Mouse (Mus musculus): ENCODE data around the gene Dscam.

Dscam gene

DNA sequence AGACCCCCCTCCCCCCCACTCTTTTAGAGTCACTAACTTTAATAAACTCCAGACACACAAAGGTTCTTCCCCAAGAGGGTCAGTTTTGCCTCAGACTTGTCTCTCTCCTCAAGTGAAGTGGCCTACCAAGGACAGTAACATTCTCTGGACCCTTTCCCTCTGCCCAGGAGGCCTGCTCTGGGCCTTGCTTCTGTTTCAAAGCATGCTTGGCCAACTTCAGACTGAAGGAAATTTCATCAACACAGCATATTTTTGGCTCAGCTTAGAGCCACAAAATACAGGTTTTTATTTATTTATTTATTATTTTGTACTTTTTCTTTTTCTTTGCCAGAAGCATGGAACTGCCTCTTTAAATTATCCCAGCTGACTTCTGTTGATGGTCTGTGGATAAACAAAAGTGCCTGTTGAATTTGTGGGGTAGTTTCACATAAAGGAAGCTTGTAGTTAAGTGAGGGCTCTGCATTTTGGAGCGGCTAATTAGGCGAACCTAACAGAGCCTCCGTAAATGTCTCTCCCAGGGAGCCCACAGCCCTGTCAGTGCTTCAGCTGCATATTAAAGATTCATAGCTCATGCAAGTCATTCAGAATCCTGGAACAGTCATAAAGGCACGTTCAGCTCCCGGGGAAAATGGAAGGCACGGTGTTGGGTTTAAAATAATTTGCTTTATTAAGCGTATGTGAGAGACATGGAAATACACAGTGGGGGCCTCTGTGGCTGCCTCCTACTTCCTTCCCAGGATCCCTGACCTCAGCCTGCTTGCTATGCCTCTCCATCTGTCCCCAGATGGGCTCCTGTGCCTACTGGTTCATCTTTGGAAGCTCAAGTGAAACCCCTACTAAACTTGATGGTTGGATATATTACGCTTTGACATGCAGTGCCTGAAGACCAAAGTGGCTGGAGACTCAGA is 606.9 kb downstream of the Dscam start:
- peak in 1 of 2 experiments; percentile 10 for DNase-seq (ENCODE audit: low spot score in 2 of 2)

- DNase-seq (ENCODE audit: low spot score in 2 of 2) = no peak
These were observed 610.8 kb downstream of the Dscam start for GRCm38 (mm10) chr16:96559796-96560195.

GRCm38 (mm10) chr16:96558341-96558740 is 612.2 kb downstream of the Dscam start:
- DNase-seq (ENCODE audit: low spot score in 2 of 2) = no peak

- DNase-seq (ENCODE audit: low spot score in 2 of 2) = no peak
These were observed 613.9 kb downstream of the Dscam start for GRCm38 (mm10) chr16:96556621-96557020.

DNA sequence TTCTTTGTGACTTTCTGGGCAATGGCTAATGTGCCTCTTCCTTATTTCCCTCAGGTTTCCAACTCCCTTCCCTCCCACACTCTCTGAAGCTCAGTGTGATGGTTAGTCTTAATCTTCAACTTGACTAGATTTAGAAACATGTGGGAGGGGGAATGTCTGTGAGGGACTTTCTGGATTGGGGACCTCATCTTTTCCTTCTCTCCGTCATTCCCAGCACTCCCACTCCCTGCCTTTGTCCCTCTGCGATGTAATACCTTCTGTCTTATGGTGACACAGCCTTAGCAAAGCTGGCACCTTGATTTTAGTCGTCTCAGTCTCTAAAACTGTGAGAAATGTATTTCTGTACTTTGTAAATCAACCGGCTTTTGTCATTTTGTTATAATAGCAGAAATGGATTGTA is 615.1 kb downstream of the Dscam start:
- peak; percentile 21 to 28 for DNase-seq (ENCODE audit: low spot score in 2 of 2)

- no peak for DNase-seq (ENCODE audit: low spot score in 2 of 2)
These were observed 617.9 kb downstream of the Dscam start for GRCm38 (mm10) chr16:96552680-96553079.

- DNase-seq (ENCODE audit: low spot score in 2 of 2) = no peak
These were observed 629.5 kb downstream of the Dscam start for GRCm38 (mm10) chr16:96541056-96541455.
